Mouse (Mus musculus) natural killer cell, adult 2 months (primary cell): ENCODE results near the gene Rxfp1.
"Not testable (repeated sequence)": the region's sequence is repeated elsewhere in the genome, so short reads cannot be mapped to it uniquely, and the experiment has no call there.

Experiments
- DNase-seq, 2 experiments: peaks; one replicate each; pipeline ENCODE4 v3.0.0; 2022; ENCODE audit warnings: low spot score in 2 of 2

Gene Rxfp1

GRCm38 (mm10) chr3:79737780-79738179 lies at the start of gene Rxfp1:
Gene Rxfp1, minus strand, starts transcription at chr3:79737880.
- no peak for DNase-seq

GRCm38 (mm10) chr3:79784362-79784736 lies 46.7 kb upstream of the Rxfp1 start:
- DNase-seq = no peak

GRCm38 (mm10) chr3:79783630-79784361 lies 46.1 kb upstream of the Rxfp1 start:
- DNase-seq = no peak

GRCm38 (mm10) chr3:79772701-79773100 lies 35.0 kb upstream of the Rxfp1 start:
- DNase-seq = no peak

GRCm38 (mm10) chr3:79753736-79754135 lies 16.1 kb upstream of the Rxfp1 start:
- no peak for DNase-seq

- peak in 1 of 2 experiments; percentile 13 for DNase-seq
These were observed 8.9 kb upstream of the Rxfp1 start for GRCm38 (mm10) chr3:79746585-79746984.

- DNase-seq = no peak
These were observed 7.4 kb upstream of the Rxfp1 start for GRCm38 (mm10) chr3:79745101-79745500.

GRCm38 (mm10) chr3:79744415-79744814 lies 6.7 kb upstream of the Rxfp1 start:
- no peak for DNase-seq

GRCm38 (mm10) chr3:79740351-79740750 lies 2.7 kb upstream of the Rxfp1 start:
- DNase-seq = no peak

GRCm38 (mm10) chr3:79738451-79738850 lies 771 bp upstream of the Rxfp1 start:
- no peak for DNase-seq

- no peak for DNase-seq
These were observed 11.1 kb downstream of the Rxfp1 start for GRCm38 (mm10) chr3:79726506-79727075.

GRCm38 (mm10) chr3:79720756-79721484 lies 16.8 kb downstream of the Rxfp1 start:
- DNase-seq = no peak

- no peak for DNase-seq
These were observed 31.2 kb downstream of the Rxfp1 start for GRCm38 (mm10) chr3:79706436-79706835.

GRCm38 (mm10) chr3:79703135-79703534 lies 34.5 kb downstream of the Rxfp1 start:
- DNase-seq = no peak

GRCm38 (mm10) chr3:79691957-79692356 lies 45.7 kb downstream of the Rxfp1 start:
- DNase-seq = no peak

GRCm38 (mm10) chr3:79690111-79690651 lies 47.5 kb downstream of the Rxfp1 start:
- DNase-seq = no peak

- not testable (repeated sequence) for DNase-seq
These were observed 49.6 kb downstream of the Rxfp1 start for GRCm38 (mm10) chr3:79688101-79688500.

GRCm38 (mm10) chr3:79683529-79683928 lies 54.2 kb downstream of the Rxfp1 start:
- DNase-seq = no peak

- no peak for DNase-seq
These were observed 55.1 kb downstream of the Rxfp1 start for GRCm38 (mm10) chr3:79682351-79683132.

GRCm38 (mm10) chr3:79676411-79676810 lies 61.3 kb downstream of the Rxfp1 start:
- no peak for DNase-seq

GRCm38 (mm10) chr3:79674641-79675040 lies 63.0 kb downstream of the Rxfp1 start:
- DNase-seq = no peak

GRCm38 (mm10) chr3:79673082-79673481 lies 64.6 kb downstream of the Rxfp1 start:
- peak; percentile 5 to 38 for DNase-seq
